Mouse (Mus musculus): ENCODE measurements around the gene Capza1. TPM values are rescaled to one million over a fixed set of nuclear protein-coding genes. Genes with fewer than 3 reads are reported as not detected.

Capza1 gene
- polyA plus RNA-seq (2017; shearing (Covaris generic)) = 354 TPM

GRCm38 (mm10) chr3:104863786-104864650 lies at the start of gene Capza1, which contains the start of gene St7l:
Gene Capza1 (minus strand): TSS chr3:104864505.
Gene St7l (plus strand): TSS chr3:104864005.

GRCm38 (mm10) chr3:104817991-104818748 lies 46.1 kb downstream of the Capza1 start, which contains the start of gene Mov10:
Gene Mov10 (minus strand): TSS chr3:104818563.

GRCm38 (mm10) chr3:104788075-104788474 lies 76.2 kb downstream of the Capza1 start, which contains the start of gene Rhoc:
Gene Rhoc (plus strand): TSS chr3:104788375.

GRCm38 (mm10) chr3:104781471-104781903 lies 82.8 kb downstream of the Capza1 start, which contains the start of gene Fam19a3:
Gene Fam19a3 (minus strand): TSS chr3:104781840.

GRCm38 (mm10) chr3:104780561-104781420 lies 83.5 kb downstream of the Capza1 start, which contains the start of gene Ppm1j:
Gene Ppm1j (plus strand): TSS chr3:104781056.

Other genes starting within 250 kb of the Capza1 start
- gene Slc16a1, start 225.8 kb downstream of the Capza1 start, polyA plus RNA-seq (2017; shearing (Covaris generic)) = 45.4 TPM
- gene Ppm1j, start 83.4 kb downstream of the Capza1 start, polyA plus RNA-seq (2017; shearing (Covaris generic)) = 95.3 TPM
- gene Fam19a3, start 82.7 kb downstream of the Capza1 start, polyA plus RNA-seq (2017; shearing (Covaris generic)) = 3.0 TPM
- 39.5 TPM for gene Rhoc, start 76.1 kb downstream of the Capza1 start, polyA plus RNA-seq (2017; shearing (Covaris generic))
- gene Mov10, start 45.9 kb downstream of the Capza1 start, polyA plus RNA-seq (2017; shearing (Covaris generic)) = 27.9 TPM
- 41.6 TPM for gene St7l, start 500 bp downstream of the Capza1 start, polyA plus RNA-seq (2017; shearing (Covaris generic))
- not detected for gene Wnt2b, start 97.4 kb upstream of the Capza1 start, polyA plus RNA-seq (2017; shearing (Covaris generic))
- gene Cttnbp2nl, start 188.6 kb upstream of the Capza1 start, polyA plus RNA-seq (2017; shearing (Covaris generic)) = not detected
- gene 4930564D02Rik, start 202.3 kb upstream of the Capza1 start, polyA plus RNA-seq (2017; shearing (Covaris generic)) = not detected

Measured in effector memory CD4-positive, alpha-beta T cell, adult 7 months (primary cell).